Mouse (Mus musculus) erythroblast, adult 5-6 weeks (primary cell): Measurements from ENCODE around the gene Acsf2. TPM values are rescaled to one million over a fixed set of nuclear protein-coding genes. Genes with fewer than 3 reads are reported as not detected.
"Not testable (repeated sequence)": the region's sequence is repeated elsewhere in the genome, so short reads cannot be mapped to it uniquely, and the experiment has no call there.

Experiments
- ATAC-seq: replicated peaks from 2 replicates; pipeline ENCODE4 v1.8.0; 2016; ENCODE audit warnings: moderate number of reproducible peaks, mild to moderate bottlenecking, moderate TSS enrichment, inconsistent platforms; ENCODE audit not compliant: poor library complexity, low FRiP score, severe bottlenecking
- total RNA-seq, 2 experiments: library from RNA; stranded (forward) in 1 of 2; stranded (reverse) in 1 of 2; fragments of 150-400 nt in 1 of 2; fragments of 200-764, 138-1000 nt in 1 of 2; gene quantifications; 2 replicates each; pipeline versions ENCODE4 v1.2.3 to v1.2.4; 2015 to 2017; ENCODE audit warnings: low replicate concordance in 2 of 2

The Acsf2 gene
- 6.3 and 10.8 TPM in 2 replicates for total RNA-seq (2015; ENCODE audit: low replicate concordance)
- 0.26 and 2.5 TPM in 2 replicates for total RNA-seq (2017; ENCODE audit: low replicate concordance)

DNA sequence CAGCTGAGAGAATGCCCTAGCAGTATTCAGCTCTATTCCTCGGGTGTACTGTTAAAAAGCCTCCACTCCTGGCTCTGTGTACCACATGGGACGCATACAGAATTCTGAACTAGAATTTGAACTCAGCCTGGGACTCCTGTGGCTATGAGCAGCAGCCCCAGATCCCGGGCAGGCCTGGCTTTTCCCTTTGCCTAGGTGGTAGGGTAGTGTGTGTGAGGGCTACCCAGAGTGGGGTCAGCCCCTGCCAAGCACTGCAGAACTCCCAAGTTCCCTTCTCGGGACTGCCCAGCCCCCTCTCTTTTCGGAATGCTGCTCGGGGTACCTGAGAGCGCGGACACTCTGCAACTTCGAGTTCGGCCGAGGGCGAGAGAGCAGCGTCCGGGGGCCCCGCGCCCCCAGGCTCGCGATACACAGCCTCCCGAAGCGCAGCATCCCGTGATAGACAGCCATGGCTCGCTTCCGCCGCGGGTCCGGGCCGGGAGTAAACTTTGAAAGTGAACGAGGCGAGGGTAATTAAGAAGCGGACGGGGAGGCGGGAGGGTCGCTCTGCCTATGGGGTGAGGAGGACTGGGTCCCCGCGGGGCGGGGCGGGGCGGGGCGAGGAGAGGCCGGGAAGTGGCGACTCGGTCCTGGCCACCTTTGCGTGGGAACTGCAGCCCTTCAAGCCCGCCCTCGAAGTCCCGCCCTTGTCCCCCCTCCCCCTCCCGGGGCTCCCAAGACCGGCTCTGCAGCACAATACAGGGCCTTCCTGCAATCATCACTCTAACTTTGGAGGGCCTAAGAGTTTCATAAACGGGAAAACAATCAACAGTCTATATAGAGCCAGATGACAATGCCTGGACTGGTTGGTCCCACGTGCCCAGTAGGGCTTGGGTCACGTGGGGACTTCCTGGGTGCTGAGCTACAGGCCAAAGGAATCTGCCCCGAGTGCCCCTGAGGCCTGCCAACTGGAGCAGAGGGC lies at the start of gene Acsf2:
TSS of gene Acsf2 (minus strand) at position 551 of the 961 bp plus-strand sequence.
- ATAC-seq = no peak

DNA sequence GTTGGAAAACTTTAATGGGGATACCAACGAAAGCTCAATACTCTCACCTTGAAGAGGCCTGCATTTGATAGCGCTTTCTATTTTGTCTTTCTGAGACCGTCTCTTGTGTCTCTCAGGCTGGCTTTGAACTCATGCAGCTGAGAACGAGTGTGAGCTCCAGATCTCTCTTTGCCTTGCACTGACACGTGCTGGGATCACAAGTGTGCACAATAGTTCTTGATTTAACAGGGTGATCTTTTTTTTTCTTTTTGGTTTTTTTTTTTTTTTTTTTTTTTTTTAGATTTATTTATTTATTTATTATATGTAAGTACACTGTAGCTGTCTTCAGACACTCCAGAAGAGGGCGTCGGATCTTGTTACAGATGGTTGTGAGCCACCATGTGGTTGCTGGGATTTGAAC lies 49.6 kb upstream of the Acsf2 start:
- ATAC-seq = not testable (repeated sequence)

DNA sequence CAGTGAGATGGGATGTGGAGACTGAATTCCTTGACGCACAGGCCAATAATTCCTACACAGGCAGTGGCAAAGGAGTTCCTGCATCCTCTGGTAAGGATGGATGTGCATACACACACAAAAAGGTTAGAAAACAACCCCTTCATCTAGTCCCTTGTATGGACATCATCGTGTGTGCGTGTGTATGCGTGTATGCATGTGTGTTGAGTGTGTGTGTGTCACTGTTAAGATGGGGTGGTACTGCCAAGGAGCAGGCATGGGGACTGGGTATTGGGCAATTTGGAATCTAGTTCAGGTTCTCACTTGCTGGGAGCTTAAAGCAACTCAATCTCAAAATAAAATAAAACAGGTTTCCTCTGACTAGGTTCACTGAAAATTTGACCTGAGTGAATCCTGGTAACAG lies 44.8 kb upstream of the Acsf2 start:
- ATAC-seq = no peak

DNA sequence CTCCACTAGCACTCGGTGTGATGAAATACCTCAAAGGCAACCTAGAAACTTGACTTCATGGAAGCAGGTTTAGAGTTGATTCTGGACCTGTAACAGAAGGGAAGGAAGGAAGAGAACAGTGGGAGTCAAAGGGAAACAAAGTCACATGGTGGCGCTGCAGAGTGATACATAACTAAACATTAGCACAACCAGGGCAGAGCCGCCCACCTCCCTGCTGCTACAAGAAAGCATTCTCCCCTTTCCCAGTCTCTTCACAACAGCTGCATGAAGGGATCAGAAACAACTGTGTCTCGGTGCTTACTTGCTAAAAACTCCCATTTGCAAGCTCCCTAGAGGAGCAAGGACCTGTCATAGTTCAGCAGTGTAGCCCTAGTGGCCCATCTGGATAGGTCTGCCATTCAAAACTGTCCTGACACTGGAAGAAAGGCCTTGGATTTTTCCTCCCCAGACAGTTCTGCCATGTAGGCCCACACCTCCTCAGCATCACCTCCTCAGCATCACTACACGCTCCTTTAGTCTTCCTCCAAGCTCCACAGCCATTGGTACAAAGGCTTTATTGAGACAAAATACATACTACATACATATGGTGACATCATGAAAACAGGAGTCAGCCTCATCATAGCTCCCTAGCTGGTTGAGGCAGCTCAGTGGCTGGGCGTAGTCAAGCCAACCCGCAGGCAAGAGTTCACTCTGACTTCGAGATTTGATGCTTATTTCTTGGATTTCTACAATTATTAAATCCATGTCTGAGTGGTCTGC lies 43.0 kb upstream of the Acsf2 start:
- no peak for ATAC-seq

DNA sequence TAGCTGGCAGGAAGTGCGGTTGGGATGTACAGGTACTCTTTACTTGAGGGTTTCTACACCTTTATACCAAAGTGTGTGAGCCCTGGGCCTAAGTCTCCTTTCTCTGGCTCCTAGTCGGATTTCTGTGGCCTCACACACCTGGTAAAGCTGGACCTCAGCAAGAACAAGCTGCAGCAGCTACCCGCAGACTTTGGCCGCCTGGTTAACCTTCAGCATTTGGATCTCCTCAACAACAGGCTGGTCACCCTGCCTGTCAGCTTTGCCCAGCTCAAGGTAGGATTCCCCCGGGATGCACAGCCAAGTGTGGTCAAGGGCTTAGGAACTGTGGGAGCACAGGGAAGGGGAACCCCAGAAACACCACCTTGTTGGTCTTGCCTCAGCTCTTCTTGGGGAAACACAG lies 32.8 kb upstream of the Acsf2 start:
- no peak for ATAC-seq

DNA sequence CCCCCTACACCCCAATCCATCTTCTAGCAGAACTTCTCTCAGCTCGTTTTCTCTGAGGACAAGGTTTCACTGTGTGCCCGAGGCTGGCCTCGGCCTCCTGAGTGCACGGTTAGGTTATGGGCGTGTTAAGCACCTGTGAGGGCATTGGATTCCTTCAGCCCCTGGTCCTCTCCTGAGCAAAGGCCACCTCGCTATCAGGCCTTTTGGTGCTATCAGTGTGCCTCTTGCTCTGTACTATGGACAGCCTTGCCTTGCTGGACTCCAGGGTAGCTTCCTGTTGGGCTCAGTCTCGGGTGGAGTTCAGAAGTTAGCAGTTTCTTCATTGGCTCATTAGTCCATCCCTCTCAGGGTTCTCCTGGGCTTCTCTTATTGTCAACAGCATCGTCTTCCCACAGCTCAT lies 31.3 kb upstream of the Acsf2 start:
- no peak for ATAC-seq

- no peak for ATAC-seq
Observed at GRCm38 (mm10) chr11:94631969-94632368, 30.3 kb upstream of the Acsf2 start.

GRCm38 (mm10) chr11:94630199-94631011 lies 28.7 kb upstream of the Acsf2 start:
- peak; percentile 72 for ATAC-seq

DNA sequence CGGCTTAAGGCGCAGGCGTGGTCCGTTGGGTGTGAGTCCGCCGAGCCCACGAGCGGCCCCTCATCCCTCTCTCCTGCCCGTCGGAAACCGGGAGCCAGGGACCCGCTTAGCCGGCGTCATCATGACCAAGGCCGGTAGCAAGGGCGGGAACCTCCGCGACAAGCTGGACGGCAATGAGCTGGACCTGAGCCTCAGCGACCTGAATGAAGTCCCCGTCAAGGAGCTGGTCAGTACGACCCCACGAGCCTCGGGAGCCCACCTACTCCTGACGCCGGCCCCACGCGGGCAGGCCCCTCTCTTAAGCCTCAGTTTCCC lies 28.2 kb upstream of the Acsf2 start:
- ATAC-seq = no peak; the same call in 1 of the 2 replicates

DNA sequence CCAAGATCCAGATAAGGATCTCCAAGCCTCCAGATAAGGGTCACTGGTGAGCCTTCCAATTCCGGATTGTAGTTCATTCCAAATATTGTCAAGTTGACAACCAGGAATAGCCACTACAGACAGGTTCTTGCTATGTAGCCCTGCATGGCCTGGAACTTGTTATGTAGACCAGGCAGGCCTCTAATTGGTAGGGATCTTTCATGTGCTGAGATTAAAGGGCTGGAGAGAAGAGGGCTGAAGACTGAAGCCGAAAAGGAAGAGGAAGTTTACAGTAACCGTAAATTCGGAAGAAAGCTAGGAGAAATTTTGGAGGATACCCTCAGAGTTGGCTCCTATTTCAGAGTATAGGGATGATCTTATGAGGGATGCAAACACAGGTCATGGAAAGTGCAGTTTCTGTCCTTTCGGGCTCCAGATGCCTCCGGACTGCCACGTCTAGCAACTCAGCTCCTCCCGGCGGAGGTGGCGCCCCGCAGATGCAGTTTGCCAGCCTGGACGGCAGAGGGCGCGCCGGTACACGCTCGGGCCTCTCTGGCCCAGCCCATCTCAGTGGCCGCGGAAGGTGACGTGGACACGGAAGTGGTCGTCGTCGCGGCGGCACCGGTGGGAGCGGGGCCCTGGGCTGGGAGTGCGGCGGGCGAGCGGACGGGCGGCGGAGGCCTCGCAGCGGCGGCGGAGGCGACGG lies 27.7 kb upstream of the Acsf2 start, which contains the start of gene Lrrc59:
TSS of gene Lrrc59 (plus strand) at position 569 of the 685 bp plus-strand sequence.
- ATAC-seq = peak; percentile 97

DNA sequence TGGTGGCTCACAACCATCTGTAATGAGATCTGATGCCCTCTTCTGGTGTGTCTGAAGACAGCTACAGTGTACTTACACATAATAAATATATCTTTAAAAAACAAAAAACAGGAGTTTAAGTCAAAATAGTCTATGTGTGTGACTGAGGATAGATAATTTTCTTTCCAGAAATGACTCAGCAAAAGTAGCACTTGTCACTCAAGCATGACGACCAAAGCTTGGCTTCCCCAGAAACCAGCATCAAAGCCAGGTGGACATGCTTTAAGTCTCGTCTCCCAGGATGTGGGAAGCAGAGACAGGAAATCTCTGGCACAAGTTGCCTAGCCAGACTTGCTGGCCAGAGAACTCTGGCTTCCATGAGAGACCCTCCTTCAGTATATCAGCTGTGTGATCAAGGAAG lies 20.5 kb upstream of the Acsf2 start:
- no peak for ATAC-seq

- ATAC-seq = no peak
Observed at GRCm38 (mm10) chr11:94621458-94621852, 19.8 kb upstream of the Acsf2 start.

- ATAC-seq = no peak
Observed at GRCm38 (mm10) chr11:94620766-94621457, 19.2 kb upstream of the Acsf2 start.

- ATAC-seq = no peak
Observed at GRCm38 (mm10) chr11:94617646-94618045, 16.0 kb upstream of the Acsf2 start.

DNA sequence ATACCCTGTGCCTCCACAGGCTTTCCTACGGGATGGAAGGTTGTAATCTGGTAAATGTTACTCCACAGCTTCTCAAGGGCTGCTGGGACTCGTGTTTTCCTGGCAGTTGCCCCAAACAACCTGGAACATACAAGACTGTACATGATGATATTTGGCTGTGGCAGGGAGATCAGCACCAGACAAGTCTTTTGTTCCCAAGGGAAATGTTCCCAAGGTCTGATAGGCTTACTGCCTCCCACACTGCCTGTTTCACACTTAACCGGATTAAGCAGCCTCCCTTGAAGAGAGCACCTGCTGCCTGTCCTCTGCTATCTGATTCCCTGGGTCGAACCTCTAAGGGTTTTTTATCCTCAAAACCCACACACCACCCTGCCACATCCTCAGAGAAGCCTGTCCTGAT lies 13.8 kb upstream of the Acsf2 start:
- no peak for ATAC-seq

DNA sequence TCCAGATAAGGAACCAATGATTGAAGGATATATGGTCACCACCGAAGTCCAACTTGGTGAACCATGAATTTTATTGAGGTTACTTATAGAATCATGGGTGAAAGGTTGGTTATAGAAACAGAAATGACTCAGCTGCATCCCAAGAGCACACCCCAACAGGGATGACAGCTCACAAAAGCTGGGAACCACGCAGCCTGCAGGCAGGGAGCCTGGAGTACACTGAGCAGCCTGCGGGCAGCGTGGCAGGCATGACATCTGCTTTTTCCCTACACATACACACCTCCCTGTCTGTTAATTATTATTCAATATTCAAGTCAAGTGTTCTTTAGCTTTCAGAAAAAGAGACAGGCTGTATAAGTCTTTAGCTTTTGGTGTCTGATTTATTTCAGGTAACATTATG lies 12.9 kb upstream of the Acsf2 start:
- ATAC-seq = no peak

DNA sequence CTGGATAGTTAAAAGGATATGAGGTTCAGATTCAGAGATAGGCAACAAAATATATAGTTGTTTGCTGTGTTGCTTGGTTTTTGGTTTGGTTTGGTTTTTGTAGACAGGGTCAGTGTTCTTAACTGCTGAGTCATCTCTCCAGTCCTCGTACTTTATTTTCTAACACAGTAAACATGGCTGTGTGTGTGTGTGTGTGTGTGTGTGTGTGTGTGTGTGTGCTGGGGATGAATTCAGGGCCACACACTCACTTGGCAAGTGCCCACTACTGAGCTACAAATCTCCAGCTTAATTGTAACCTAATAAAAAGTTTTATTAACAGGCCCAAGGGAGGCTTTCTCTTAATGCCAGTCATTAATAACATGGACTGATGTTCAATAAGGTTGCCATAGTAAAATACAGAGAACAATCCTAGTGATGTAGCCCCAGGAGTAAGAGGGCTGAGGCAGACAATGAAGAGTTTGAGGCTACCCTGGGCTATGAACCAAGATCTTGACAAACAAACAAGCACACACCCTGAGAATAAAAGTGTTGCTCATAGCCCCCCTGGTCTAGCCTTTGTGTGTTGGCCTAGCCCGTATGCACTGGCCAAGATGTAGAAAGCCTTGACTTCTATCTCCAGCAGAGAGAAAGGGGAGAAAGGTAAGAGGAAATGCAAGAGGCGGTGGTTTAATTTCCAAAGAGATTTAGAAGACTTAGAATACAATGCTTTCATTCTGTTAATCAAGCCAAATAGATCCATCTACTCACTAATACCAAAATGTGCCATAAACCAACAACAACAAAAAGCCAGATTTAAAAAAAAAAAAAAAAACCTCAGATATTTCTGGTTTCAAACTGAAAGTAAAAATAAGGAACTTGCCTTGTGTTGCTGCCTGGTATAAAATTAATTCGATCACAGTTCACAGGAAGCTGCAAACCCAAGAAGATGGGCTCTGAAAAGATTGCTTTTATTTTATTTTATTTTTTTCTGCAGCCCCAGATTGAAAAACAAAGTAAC lies 9.4 kb upstream of the Acsf2 start:
- ATAC-seq = no peak
